In the genomic region with DNA sequence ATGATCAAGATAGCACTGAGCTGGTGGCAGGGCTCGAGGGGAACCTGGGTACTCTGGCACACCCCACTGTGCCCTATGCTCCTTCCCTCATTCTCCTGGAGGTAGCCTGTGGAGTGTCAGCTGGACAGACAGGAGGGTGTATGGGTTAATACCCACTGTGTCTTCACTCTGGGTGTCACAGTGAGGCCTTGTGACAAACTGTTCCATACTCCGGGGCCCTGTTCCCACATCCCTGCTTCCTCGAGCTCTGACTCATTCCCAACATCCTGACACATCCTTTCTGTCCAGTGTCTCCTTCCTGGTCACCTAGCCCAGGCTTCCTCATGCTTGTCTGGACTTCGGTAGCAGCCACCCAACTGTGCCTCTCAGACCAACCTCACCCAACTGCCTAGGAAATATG, we compare ENCODE assay signal across 22 mouse cellular contexts. TPM values are rescaled to one million over a fixed set of nuclear protein-coding genes. Genes with fewer than 3 reads are reported as not detected.
DNase-seq lines count a peak whose midpoint lies in the region; ATAC-seq and TF ChIP-seq lines count a peak whose summit lies in the region.
"Had no signal": no experiment of that assay in that cellular context is flagged by ENCODE, and none has a peak within 500 bp of the region (broad histone marks: within the 10 kb centered on the region; RNA-seq: fewer than 3 reads in every experiment).

No protein-coding gene starts in this region.

- no peak for TF ChIP-seq POLR2A in small intestine, adult 2 months (IDR thresholded peaks at IDR 0.05; ENCODE audit: low read depth, low read length)

- peak overlapping the region; percentile 4; the same call in 1 of the 2 replicates for H3K4me2 ChIP-seq in heart, embryonic 12.5 days
- no peak overlapping the region for H3K4me2 ChIP-seq in kidney, postnatal 0 days (ENCODE audit: low read length)
- H3K4me2 ChIP-seq: limb, embryonic 13.5 days; liver, embryonic 13.5 days; lung, embryonic 15.5 days; neural tube, embryonic 13.5 days had no signal

- no peak overlapping the region for H3K4me3 ChIP-seq in heart, embryonic 12.5 days
- no peak overlapping the region for H3K4me3 ChIP-seq in kidney, postnatal 0 days (replicated peaks; ENCODE audit: low read depth, low read length)
- H3K4me3 ChIP-seq in small intestine, adult 2 months (ENCODE audit: low read depth, low read length) = no peak overlapping the region
- H3K4me3 ChIP-seq: forebrain, embryonic 10.5 days; hindbrain, embryonic 10.5 days; limb, embryonic 13.5 days; liver, embryonic 13.5 days; lung, embryonic 15.5 days; neural tube, embryonic 13.5 days had no signal

- peaks cover 41% of the 10 kb centered on the region for H3K4me1 ChIP-seq in heart, embryonic 12.5 days (replicated peaks)
- H3K4me1 ChIP-seq in kidney, postnatal 0 days (replicated peaks; ENCODE audit: insufficient read depth, low read length) = 0 out of 2 replicates have a peak, but pooled peaks cover 4% of the 10 kb centered on the region
- H3K4me1 ChIP-seq in small intestine, adult 2 months (ENCODE audit: control insufficient read depth, insufficient read depth, insufficient read length, low read length) = peaks cover 26% of the 10 kb centered on the region; the same call in 1 of the 2 replicates

- H3K27ac ChIP-seq in heart, embryonic 12.5 days (ENCODE audit: poor library complexity, severe bottlenecking) = peak overlapping the region; percentile 67
- H3K27ac ChIP-seq in kidney, postnatal 0 days = 0 out of 2 replicates have a peak overlapping the region, but pooled peaks have one; percentile 60
- peak overlapping the region; percentile 62 for H3K27ac ChIP-seq in small intestine, adult 2 months (ENCODE audit: insufficient read depth, low read depth, low read length)
- H3K27ac ChIP-seq: hindbrain, embryonic 10.5 days; hindbrain, postnatal 0 days; limb, embryonic 13.5 days; liver, embryonic 13.5 days; lung, embryonic 15.5 days; neural tube, embryonic 13.5 days had no signal

- H3K9ac ChIP-seq in heart, embryonic 12.5 days = 0 out of 2 replicates have a peak overlapping the region, but pooled peaks have one; percentile 57
- H3K9ac ChIP-seq in kidney, postnatal 0 days (ENCODE audit: low read depth, low read length) = 0 out of 2 replicates have a peak overlapping the region, but pooled peaks have one; percentile 15
- H3K9ac ChIP-seq: forebrain, postnatal 0 days; limb, embryonic 13.5 days; liver, embryonic 13.5 days; lung, embryonic 15.5 days; neural tube, embryonic 13.5 days had no signal

- ATAC-seq in heart, embryonic 12.5 days (ENCODE audit: insufficient number of reproducible peaks, low FRiP score) = no peak
- no peak for ATAC-seq in kidney, postnatal 0 days (replicated peaks; ENCODE audit: low FRiP score, low read depth)
- ATAC-seq: activated CD4-positive, CD25-positive, alpha-beta regulatory T cell, adult 4 months; CD4-positive, CD25-positive, alpha-beta regulatory T cell, adult 4 months; forebrain, postnatal 0 days; hindbrain, postnatal 0 days had no signal

- no peaks in the 10 kb centered on the region for H3K27me3 ChIP-seq in heart, embryonic 12.5 days (replicated peaks)
- H3K27me3 ChIP-seq in kidney, postnatal 0 days (ENCODE audit: insufficient read depth, low read length) = no peaks in the 10 kb centered on the region
- no peaks in the 10 kb centered on the region for H3K27me3 ChIP-seq in small intestine, adult 2 months (ENCODE audit: control insufficient read depth, insufficient read depth, low read length)
- H3K27me3 ChIP-seq: lung, embryonic 15.5 days; neural tube, embryonic 13.5 days had no signal

- peak; percentile 6 for DNase-seq in adrenal gland, adult 2 months
- no peak for DNase-seq in adrenal gland, adult 8-10 months
- DNase-seq in heart, adult 8-10 months (ENCODE audit: low spot score) = no peak
- DNase-seq in kidney, postnatal 0 days (ENCODE audit: low spot score) = no peak
- no peak for DNase-seq in kidney, adult 9 months
- DNase-seq in gastrocnemius, postnatal 4 days (ENCODE audit: low spot score in 2 of 2) = no peak
- DNase-seq: cerebellum, adult 2 months; forebrain, postnatal 0 days; liver, embryonic 13.5 days; midbrain, embryonic 14.5 days; thymus, postnatal 14 days had no signal

- TF ChIP-seq CTCF in kidney, postnatal 0 days (IDR thresholded peaks at IDR 0.05; ENCODE audit: low read depth) = no peak
- TF ChIP-seq CTCF in small intestine, adult 2 months (IDR thresholded peaks at IDR 0.05; ENCODE audit: extremely low read depth, insufficient read length, insufficient replicate concordance, low read depth, low read length) = no peak

- peaks cover 49% of the 10 kb centered on the region for H3K36me3 ChIP-seq in heart, embryonic 12.5 days
- H3K36me3 ChIP-seq in kidney, postnatal 0 days (ENCODE audit: insufficient read depth, low read length) = peaks cover 10% of the 10 kb centered on the region; the same call in 1 of the 2 replicates
- peaks cover 30% of the 10 kb centered on the region for H3K36me3 ChIP-seq in small intestine, adult 2 months (ENCODE audit: control insufficient read depth, insufficient read depth, low read length)

- WGBS in heart, embryonic 12.5 days = 40% methylated on average over 4 of the region's 4 CpGs
- WGBS in kidney, postnatal 0 days = 75% methylated on average over 4 of the region's 4 CpGs
- WGBS in small intestine, adult 2 months = 42% methylated on average over 4 of the region's 4 CpGs

- no peaks in the 10 kb centered on the region for H3K9me3 ChIP-seq in heart, embryonic 12.5 days (replicated peaks)
- no peaks in the 10 kb centered on the region for H3K9me3 ChIP-seq in kidney, postnatal 0 days (replicated peaks; ENCODE audit: low read length)
- H3K9me3 ChIP-seq: forebrain, embryonic 10.5 days; G1E; hindbrain, embryonic 10.5 days; limb, embryonic 13.5 days; liver, embryonic 13.5 days; lung, embryonic 15.5 days; neural tube, embryonic 13.5 days had no signal

RNA-seq across cellular contexts. Expression of a gene that starts 4.2 kb away (rescaled TPM):
- total RNA-seq in adrenal gland, adult 2 months (2021) = 100 to 1,000 TPM; 580 to 729 TPM
- 256 and 331 TPM in 2 replicates for polyA plus RNA-seq in adrenal gland, adult 2 months (2012; rRNA removed)
- 100 to 1,000 TPM in 3 of 4 experiments, 10 to 100 TPM in 1; 89.1 to 315 (median 150) TPM for total RNA-seq in adrenal gland, adult 8-10 months (2022)
- polyA plus RNA-seq in heart, embryonic 12.5 days (2016; fragmentation: Nextera tagmentation; extraction: Ambion mirVana) = 1,404 and 1,433 TPM in 2 replicates
- total RNA-seq in heart, adult 8-10 months (2022) = 100 to 1,000 TPM; 188 to 354 (median 218) TPM
- polyA plus RNA-seq in kidney, postnatal 0 days (2015; fragmentation: Nextera tagmentation; extraction: Ambion mirVana) = 1,362 and 1,474 TPM in 2 replicates
- polyA plus RNA-seq in small intestine, adult 2 months (2012; rRNA removed) = 52.2 and 90.3 TPM in 2 replicates
- 10 to 100 TPM; 26.2 to 33.7 TPM for total RNA-seq in gastrocnemius, postnatal 4 days (2021)
- total RNA-seq: G1E had no signal
- polyA plus RNA-seq: G1E had no signal

RNA-seq across cellular contexts. Expression of a gene that starts 40.3 kb away (rescaled TPM):
- 100 to 1,000 TPM; 339 to 391 TPM for total RNA-seq in adrenal gland, adult 2 months (2021)
- 610 and 630 TPM in 2 replicates for polyA plus RNA-seq in adrenal gland, adult 2 months (2012; rRNA removed)
- total RNA-seq in adrenal gland, adult 8-10 months (2022) = 100 to 1,000 TPM; 236 to 370 (median 298) TPM
- polyA plus RNA-seq in heart, embryonic 12.5 days (2016; fragmentation: Nextera tagmentation; extraction: Ambion mirVana) = 743 and 765 TPM in 2 replicates
- total RNA-seq in heart, adult 8-10 months (2022) = 100 to 1,000 TPM; 213 to 341 (median 275) TPM
- polyA plus RNA-seq in kidney, postnatal 0 days (2015; fragmentation: Nextera tagmentation; extraction: Ambion mirVana) = 1,015 and 1,085 TPM in 2 replicates
- 371 and 593 TPM in 2 replicates for polyA plus RNA-seq in small intestine, adult 2 months (2012; rRNA removed)
- 100 to 1,000 TPM; 291 TPM for total RNA-seq in gastrocnemius, postnatal 4 days (2021)

RNA-seq across cellular contexts. Expression of a gene that starts 45.8 kb away (rescaled TPM):
- 10 to 100 TPM; 14.3 to 20.8 TPM for total RNA-seq in adrenal gland, adult 2 months (2021)
- 0.27 and 0.38 TPM in 2 replicates for polyA plus RNA-seq in adrenal gland, adult 2 months (2012; rRNA removed)
- 10 to 100 TPM in 2 of 4 experiments, 1 to 10 TPM in 2; 3.4 to 14.4 (median 9.6) TPM for total RNA-seq in adrenal gland, adult 8-10 months (2022)
- 14.5 and 20.1 TPM in 2 replicates for polyA plus RNA-seq in heart, embryonic 12.5 days (2016; fragmentation: Nextera tagmentation; extraction: Ambion mirVana)
- 10 to 100 TPM; 35.9 to 40.2 (median 39.3) TPM for total RNA-seq in heart, adult 8-10 months (2022)
- 7.3 and 7.7 TPM in 2 replicates for polyA plus RNA-seq in kidney, postnatal 0 days (2015; fragmentation: Nextera tagmentation; extraction: Ambion mirVana)
- 0.03 and 0.15 TPM in 2 replicates for polyA plus RNA-seq in small intestine, adult 2 months (2012; rRNA removed)
- 10 to 100 TPM; 12.2 to 18.9 TPM for total RNA-seq in gastrocnemius, postnatal 4 days (2021)

RNA-seq across cellular contexts. Expression of a gene that starts 56.3 kb away (rescaled TPM):
- 10 to 100 TPM; 82.2 to 88.8 TPM for total RNA-seq in adrenal gland, adult 2 months (2021)
- 59.0 and 63.6 TPM in 2 replicates for polyA plus RNA-seq in adrenal gland, adult 2 months (2012; rRNA removed)
- total RNA-seq in adrenal gland, adult 8-10 months (2022) = 100 to 1,000 TPM in 2 of 4 experiments, 10 to 100 TPM in 2; 94.2 to 126 (median 103) TPM
- polyA plus RNA-seq in heart, embryonic 12.5 days (2016; fragmentation: Nextera tagmentation; extraction: Ambion mirVana) = 23.1 and 23.6 TPM in 2 replicates
- total RNA-seq in heart, adult 8-10 months (2022) = 10 to 100 TPM; 30.7 to 41.6 (median 35.2) TPM
- polyA plus RNA-seq in kidney, postnatal 0 days (2015; fragmentation: Nextera tagmentation; extraction: Ambion mirVana) = 17.5 and 20.3 TPM in 2 replicates
- 47.9 and 122 TPM in 2 replicates for polyA plus RNA-seq in small intestine, adult 2 months (2012; rRNA removed)
- total RNA-seq in gastrocnemius, postnatal 4 days (2021) = 10 to 100 TPM; 44.4 to 51.3 TPM
